Mouse (Mus musculus) CH12.LX (cell line): ENCODE results near the gene Gsta4. TPM values are rescaled to one million over a fixed set of nuclear protein-coding genes. Genes with fewer than 3 reads are reported as not detected.
"Not testable (repeated sequence)": the region's sequence is repeated elsewhere in the genome, so short reads cannot be mapped to it uniquely, and the experiment has no call there.

ENCODE experiments used
- DNase-seq: peaks from one replicate; pipeline ENCODE4 v3.0.0-alpha.2; 2013; ENCODE audit errors: extremely low read depth
- H3K27ac ChIP-seq: 2 replicates; pipeline ENCODE4 v1.5.1; 2012; ENCODE audit warnings: low read depth, mild to moderate bottlenecking, control low read depth, moderate library complexity; ENCODE audit not compliant: insufficient read depth
- H3K27me3 ChIP-seq: replicated peaks from 2 replicates; pipeline ENCODE3; 2012; ENCODE audit warnings: inconsistent platforms
- H3K36me3 ChIP-seq, 2 experiments: replicated peaks in 1 of 2; 2 replicates each; pipeline versions ENCODE3 to v1.6.1; 2012; ENCODE audit warnings: inconsistent platforms in 1 of 2, low read length in 1 of 2, mild to moderate bottlenecking in 1 of 2, mixed read lengths in 1 of 2, moderate library complexity in 1 of 2; ENCODE audit not compliant: control insufficient read depth in 1 of 2, insufficient read depth in 1 of 2
- H3K4me1 ChIP-seq, 2 experiments: 2 replicates each; pipeline ENCODE4 v1.6.1; 2012; ENCODE audit warnings: inconsistent platforms in 1 of 2, moderate library complexity in 1 of 2; ENCODE audit not compliant: insufficient read depth in 2 of 2, control insufficient read depth in 1 of 2
- H3K4me2 ChIP-seq: 2 replicates; pipeline ENCODE4 v1.6.1; 2012; ENCODE audit warnings: low read depth, mild to moderate bottlenecking, control low read depth; ENCODE audit not compliant: poor library complexity, insufficient read depth, severe bottlenecking
- H3K4me3 ChIP-seq, 3 experiments: fragments of 150-350 bp in 1 of 3; sonication (generic) in 1 of 3; replicated peaks in 1 of 3; 2 replicates each; pipeline versions ENCODE3 to v1.5.1; 2011 to 2012; ENCODE audit warnings: low read depth in 2 of 3, low read length in 2 of 3, mild to moderate bottlenecking in 2 of 3, moderate library complexity in 2 of 3, control low read depth in 1 of 3, improper control_type of control experiment in 1 of 3, inconsistent platforms in 1 of 3, mixed read lengths in 1 of 3; ENCODE audit not compliant: poor library complexity in 1 of 3
- H3K79me2 ChIP-seq: replicated peaks from 2 replicates; pipeline ENCODE4 v1.6.1; 2012; ENCODE audit warnings: mild to moderate bottlenecking, moderate library complexity; ENCODE audit not compliant: control insufficient read depth, poor library complexity, insufficient read depth, severe bottlenecking; ENCODE audit errors: extremely low read depth
- H3K9ac ChIP-seq: 2 replicates; pipeline ENCODE4 v1.6.1; 2012; ENCODE audit warnings: low read depth, mild to moderate bottlenecking, control low read depth, moderate library complexity; ENCODE audit not compliant: insufficient read depth
- H3K9me3 ChIP-seq: replicated peaks from 2 replicates; pipeline ENCODE3; 2012; ENCODE audit warnings: low read length, inconsistent platforms, mixed read lengths
- BHLHE40 ChIP-seq: IDR thresholded peaks from 2 replicates; pipeline ENCODE4 v1.6.1; 2011; ENCODE audit warnings: mild to moderate bottlenecking, low read depth, low read length, improper control_type of control experiment
- CHD2 ChIP-seq: IDR thresholded peaks from 2 replicates; pipeline ENCODE4 v1.6.1; 2011; ENCODE audit warnings: low read length, improper control_type of control experiment
- EP300 ChIP-seq: IDR thresholded peaks from 2 replicates; pipeline ENCODE4 v1.6.1; 2011; ENCODE audit warnings: low read length, improper control_type of control experiment
- IRF4 ChIP-seq: IDR thresholded peaks from 2 replicates; pipeline ENCODE4 v1.6.1; 2014; ENCODE audit warnings: low read depth, mild to moderate bottlenecking, inconsistent platforms, low read length, improper control_type of control experiment
- MEF2A ChIP-seq: IDR thresholded peaks from 2 replicates; pipeline ENCODE4 v1.6.1; 2014; ENCODE audit warnings: low read depth, mild to moderate bottlenecking, inconsistent platforms, low read length, improper control_type of control experiment, borderline replicate concordance
- MXI1 ChIP-seq: IDR thresholded peaks from 2 replicates; pipeline ENCODE4 v1.6.1; 2011; ENCODE audit warnings: mild to moderate bottlenecking, low read depth, low read length, improper control_type of control experiment
- MYC ChIP-seq: IDR thresholded peaks from 2 replicates; pipeline ENCODE4 v1.6.1; 2011; ENCODE audit warnings: low read depth, mild to moderate bottlenecking, improper control_type of control experiment, low read length
- NRF1 ChIP-seq: IDR thresholded peaks from 2 replicates; pipeline ENCODE4 v1.6.1; 2014; ENCODE audit warnings: low read depth, mild to moderate bottlenecking, inconsistent platforms, low read length, improper control_type of control experiment, moderate library complexity
- PAX5 ChIP-seq: IDR thresholded peaks from 2 replicates; pipeline ENCODE4 v1.6.1; 2012; ENCODE audit warnings: low read length, inconsistent platforms, mixed read lengths
- TBP ChIP-seq: conservative IDR thresholded peaks from 2 replicates; pipeline ENCODE4 v1.6.1; 2011; ENCODE audit warnings: low read depth, low read length, improper control_type of control experiment
- USF2 ChIP-seq: conservative IDR thresholded peaks from 2 replicates; pipeline ENCODE4 v1.6.1; 2011; ENCODE audit warnings: low read depth, low read length, improper control_type of control experiment
- ZC3H11A ChIP-seq: IDR thresholded peaks from 2 replicates; pipeline ENCODE4 v1.6.1; 2012; ENCODE audit warnings: low read depth, mild to moderate bottlenecking, inconsistent platforms, low read length, improper control_type of control experiment
- ZKSCAN1 ChIP-seq: IDR thresholded peaks from 2 replicates; pipeline ENCODE4 v1.6.1; 2012; ENCODE audit warnings: low read depth, inconsistent platforms, low read length, improper control_type of control experiment, borderline replicate concordance
- ZMIZ1 ChIP-seq: IDR thresholded peaks from 2 replicates; pipeline ENCODE4 v1.6.1; 2012; ENCODE audit warnings: low read depth, mild to moderate bottlenecking, inconsistent platforms, low read length, improper control_type of control experiment
- dilution Hi-C: fragments of 300-500 bp; cut with MboI; formaldehyde crosslinking; loops from 2 replicates; pipeline ENCODE4 v1.14.3; 2020; ENCODE audit warnings: low sequenced_read_pairs; ENCODE audit not compliant: extremely low pct_unique_long_range_greater_than_20kb, extremely low pct_ligation_motif_present
- in situ Hi-C: fragments of 300-500 bp; cut with MboI; formaldehyde crosslinking; loops from 3 replicates; pipeline ENCODE4 v1.14.3; 2019; ENCODE audit warnings: low sequenced_read_pairs, low pct_ligation_motif_present, low pct_unique_long_range_greater_than_20kb, mixed read lengths
- polyA plus RNA-seq: library from polyadenylated mRNA; unstranded; fragments of >175 nt; gene quantifications from 2 replicates; pipeline ENCODE4 v1.2.1, GENCODE M21; 2012; ENCODE audit warnings: low read depth; ENCODE audit not compliant: insufficient read length
- total RNA-seq, 2 experiments: library from RNA; depleted of rRNA; stranded (reverse); fragments of 300-350 nt in 1 of 2; fragments of >200 nt in 1 of 2; gene quantifications; 2 replicates each; pipeline ENCODE4 v1.2.3; 2012 to 2014

The Gsta4 gene
- 0.50 and 0.85 TPM in 2 replicates for total RNA-seq (2012; rRNA removed)
- not detected in 2 replicates for total RNA-seq (2014; rRNA removed)
- 0.47 and 1.2 TPM in 2 replicates for polyA plus RNA-seq

- dilution Hi-C loops, H3K36me3 ChIP-seq, H3K4me1 ChIP-seq, H3K4me3 ChIP-seq, H3K27me3 ChIP-seq, in situ Hi-C loops, H3K79me2 ChIP-seq, H3K9ac ChIP-seq, H3K27ac ChIP-seq, H3K4me2 ChIP-seq, H3K9me3 ChIP-seq, DNase-seq: not testable (repeated sequence)
Observed at GRCm38 (mm10) chr9:78182474-78182873, at the start of gene Gsta4. Gsta4 (plus strand) TSS chr9:78182774.

GRCm38 (mm10) chr9:78135658-78136057 is 46.9 kb upstream of the Gsta4 start:
- Histone ChIP-seq H3K36me3 (peaks cover 12 to 35% of the 10 kb centered on the region in 2 experiments), H3K27ac (no peak overlapping the region), H3K9me3 (no peaks in the 10 kb centered on the region), H3K27me3 (no peaks in the 10 kb centered on the region), H3K4me3 (no peak overlapping the region), H3K4me1 (peaks cover 0 to 21% of the 10 kb centered on the region in 2 experiments; a peak in 2 of 4 replicates), H3K4me2 (no peak overlapping the region), H3K9ac (no peak overlapping the region), H3K79me2 (no peaks in the 10 kb centered on the region)
- no peak for DNase-seq
- in situ Hi-C loops, result no loop called here
- dilution Hi-C loops, result no loop called here
- TF ChIP-seq NRF1 (no peak), ZKSCAN1 (no peak)

GRCm38 (mm10) chr9:78138044-78138676 is 44.4 kb upstream of the Gsta4 start:
- in situ Hi-C loops (no loop called here), dilution Hi-C loops (no loop called here)
- Histone ChIP-seq H3K79me2 (no peaks in the 10 kb centered on the region), H3K4me3 (no peak overlapping the region)
- no peak for TF ChIP-seq MXI1
- TF ChIP-seq MEF2A, result no peak
- no peak for TF ChIP-seq TBP
- peak; percentile 85 for TF ChIP-seq IRF4
- no peak for TF ChIP-seq CHD2
- no peak for TF ChIP-seq BHLHE40
- TF ChIP-seq ZC3H11A, result no peak
- TF ChIP-seq ZKSCAN1, result no peak
- TF ChIP-seq ZMIZ1, result no peak
- no peak for TF ChIP-seq USF2
- TF ChIP-seq EP300, result peak; percentile 32; the same call in 1 of the 2 replicates
- no peak for TF ChIP-seq PAX5
- TF ChIP-seq NRF1, result no peak
- TF ChIP-seq MYC, result no peak
- TF ChIP-seq, all 38 proteins: peak for 2
- Histone ChIP-seq H3K27me3 (no peaks in the 10 kb centered on the region), H3K27ac (no peak overlapping the region), H3K9me3 (peaks cover 5% of the 10 kb centered on the region), H3K9ac (no peak overlapping the region), H3K4me2 (no peak overlapping the region), H3K36me3 (peaks cover 16 to 36% of the 10 kb centered on the region in 2 experiments), H3K4me1 (peaks cover 0 to 21% of the 10 kb centered on the region in 2 experiments; a peak in 2 of 4 replicates)
- peak; percentile 60 for DNase-seq
